Mouse (Mus musculus) heart, embryonic 13.5 days (tissue): ENCODE results near the gene Apopt1. TPM values are rescaled to one million over a fixed set of nuclear protein-coding genes. Genes with fewer than 3 reads are reported as not detected.

Source experiments
- ATAC-seq: fragments of 200-750 bp; cut with Nextera tagmentation; 2 replicates; pipeline ENCODE4 v1.8.0; 2017; ENCODE audit warnings: moderate TSS enrichment; ENCODE audit not compliant: insufficient number of reproducible peaks, low FRiP score, low TSS enrichment; ENCODE audit errors: extremely low read depth
- H3K27ac ChIP-seq: fragments of 300-500 bp; sonication (generic); replicated peaks from 2 replicates; pipeline ENCODE4 v1.5.1; 2015; ENCODE audit warnings: moderate library complexity, mild to moderate bottlenecking, inconsistent platforms
- H3K27me3 ChIP-seq: fragments of 300-500 bp; sonication (generic); replicated peaks from 2 replicates; pipeline ENCODE4 v1.6.1; 2015; ENCODE audit warnings: mild to moderate bottlenecking, inconsistent platforms
- H3K36me3 ChIP-seq: fragments of 300-500 bp; sonication (generic); 2 replicates; pipeline ENCODE4 v1.6.1; 2015; ENCODE audit warnings: mild to moderate bottlenecking, inconsistent platforms
- H3K4me1 ChIP-seq: fragments of 300-500 bp; sonication (generic); 2 replicates; pipeline ENCODE4 v1.6.1; 2015; ENCODE audit warnings: inconsistent platforms
- H3K4me2 ChIP-seq: fragments of 300-500 bp; sonication (generic); 2 replicates; pipeline ENCODE4 v1.6.1; 2015; ENCODE audit warnings: inconsistent platforms, mild to moderate bottlenecking, moderate library complexity
- H3K4me3 ChIP-seq: fragments of 300-500 bp; sonication (generic); 2 replicates; pipeline ENCODE4 v1.5.1; 2015; ENCODE audit warnings: moderate library complexity, mild to moderate bottlenecking, inconsistent platforms
- H3K9ac ChIP-seq: fragments of 300-500 bp; sonication (generic); 2 replicates; pipeline ENCODE4 v1.6.1; 2015; ENCODE audit warnings: inconsistent platforms, mild to moderate bottlenecking, moderate library complexity
- H3K9me3 ChIP-seq: fragments of 300-500 bp; sonication (generic); 2 replicates; pipeline ENCODE4 v1.6.1; 2016; ENCODE audit warnings: inconsistent platforms
- WGBS: fragments of 180-500 bp; shearing (Covaris S2); methylation state at CpG from one replicate; pipeline ENCODE4 v1.1.7; 2015; ENCODE audit warnings: mixed read lengths; 5-methylcytosine and 5-hydroxymethylcytosine counted together
- polyA plus RNA-seq: library from polyadenylated mRNA; unstranded; fragments of >200 nt; fragmentation: Nextera tagmentation; extraction: Ambion mirVana; gene quantifications from 2 replicates; pipeline ENCODE4 v1.2.1, GENCODE M21; 2015

Apopt1 gene
- polyA plus RNA-seq, 1 experiment from 2014 or later = 41.0 TPM

DNA sequence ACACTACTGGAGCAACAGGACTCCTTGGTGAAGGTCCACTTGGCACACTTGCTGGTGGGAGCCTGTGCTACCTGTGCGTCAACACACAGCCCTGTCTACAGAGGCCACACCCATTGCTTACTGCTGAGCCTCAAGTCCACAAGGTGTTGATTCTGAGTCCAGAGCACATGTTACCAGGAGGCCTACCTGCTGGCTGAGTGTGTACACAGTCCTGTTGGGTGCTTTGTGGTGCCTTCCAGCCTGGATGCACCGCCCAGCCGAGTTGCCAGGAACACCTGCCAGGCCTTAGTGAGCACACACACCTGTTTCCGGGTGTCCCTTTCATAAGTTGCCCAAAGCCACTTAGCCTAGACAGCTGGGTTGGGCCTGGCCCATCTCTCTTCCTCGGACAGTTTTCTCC, 90.5 kb downstream of the Apopt1 start:
- 0 out of 2 replicates have a peak, but pooled peaks cover 7% of the 10 kb centered on the region for H3K4me1 ChIP-seq
- H3K4me2 ChIP-seq = no peak overlapping the region
- H3K36me3 ChIP-seq = peaks cover 99% of the 10 kb centered on the region
- H3K27ac ChIP-seq = no peak overlapping the region
- WGBS = 86% methylated on average over 5 of the region's 5 CpGs
- no peaks in the 10 kb centered on the region for H3K27me3 ChIP-seq
- no peaks in the 10 kb centered on the region for H3K9me3 ChIP-seq
- no peak for ATAC-seq
- no peak overlapping the region for H3K9ac ChIP-seq
- no peak overlapping the region for H3K4me3 ChIP-seq

Other genes starting within 250 kb of the Apopt1 start
- gene Gm266, start 227.4 kb upstream of the Apopt1 start, polyA plus RNA-seq = 2.1 and 2.5 TPM in 2 replicates
- 389 and 441 TPM in 2 replicates for gene Eif5, start 175.2 kb upstream of the Apopt1 start, polyA plus RNA-seq
- 25.7 and 28.0 TPM in 2 replicates for gene Mark3, start 138.7 kb upstream of the Apopt1 start, polyA plus RNA-seq
- 279 and 320 TPM in 2 replicates for gene Ckb, start 40.9 kb upstream of the Apopt1 start, polyA plus RNA-seq
- gene Trmt61a, start 35.2 kb upstream of the Apopt1 start, polyA plus RNA-seq = 7.8 and 8.3 TPM in 2 replicates
- gene Bag5, start within 50 bp of the Apopt1 start, polyA plus RNA-seq = 35.4 and 41.6 TPM in 2 replicates
- gene Klc1, start 45.6 kb downstream of the Apopt1 start, polyA plus RNA-seq = 95.2 and 103 TPM in 2 replicates
- gene Xrcc3, start 100.6 kb downstream of the Apopt1 start, polyA plus RNA-seq = 6.0 and 7.0 TPM in 2 replicates
- 74.6 and 85.2 TPM in 2 replicates for gene Zfyve21, start 100.9 kb downstream of the Apopt1 start, polyA plus RNA-seq
- 12.4 and 12.5 TPM in 2 replicates for gene Ppp1r13b, start 194.8 kb downstream of the Apopt1 start, polyA plus RNA-seq